Mouse (Mus musculus) MEL (cell line): ENCODE results near the gene Dirc2.

Experiments used
- CTCF ChIP-seq, 3 experiments: IDR thresholded peaks in 2 of 3; conservative IDR thresholded peaks in 1 of 3; 2 replicates each; pipeline ENCODE4 v1.5.1; 2011 to 2012; ENCODE audit warnings: low read length in 3 of 3, low read depth in 2 of 3, mild to moderate bottlenecking in 2 of 3, improper control_type of control experiment in 1 of 3, inconsistent platforms in 1 of 3, mixed read lengths in 1 of 3, moderate library complexity in 1 of 3; ENCODE audit not compliant: control insufficient read depth in 1 of 3, insufficient read depth in 1 of 3, poor library complexity in 1 of 3, severe bottlenecking in 1 of 3
- E2F4 ChIP-seq: IDR thresholded peaks from 2 replicates; pipeline ENCODE4 v1.6.1; 2011; ENCODE audit warnings: low read depth, low read length, improper control_type of control experiment, borderline replicate concordance
- GABPA ChIP-seq: IDR thresholded peaks from 2 replicates; pipeline ENCODE4 v1.6.1; 2012; ENCODE audit warnings: low read depth, mild to moderate bottlenecking, inconsistent platforms, low read length, improper control_type of control experiment, moderate library complexity
- NRF1 ChIP-seq: IDR thresholded peaks from 2 replicates; pipeline ENCODE4 v1.6.1; 2014; ENCODE audit warnings: low read depth, mild to moderate bottlenecking, inconsistent platforms, low read length, improper control_type of control experiment, moderate library complexity; ENCODE audit not compliant: poor library complexity, insufficient read depth, severe bottlenecking
- POLR2A ChIP-seq, 2 experiments: IDR thresholded peaks; 2 replicates each; pipeline ENCODE4 v1.6.1; 2011 to 2012; ENCODE audit warnings: low read length in 2 of 2, mild to moderate bottlenecking in 2 of 2, control low read depth in 1 of 2, improper control_type of control experiment in 1 of 2, low read depth in 1 of 2, moderate library complexity in 1 of 2; ENCODE audit not compliant: control insufficient read depth in 1 of 2, insufficient read depth in 1 of 2, poor library complexity in 1 of 2
- ZNF384 ChIP-seq: IDR thresholded peaks from 2 replicates; pipeline ENCODE4 v1.6.1; 2012; ENCODE audit warnings: low read depth, mild to moderate bottlenecking, inconsistent platforms, low read length, improper control_type of control experiment

DNA sequence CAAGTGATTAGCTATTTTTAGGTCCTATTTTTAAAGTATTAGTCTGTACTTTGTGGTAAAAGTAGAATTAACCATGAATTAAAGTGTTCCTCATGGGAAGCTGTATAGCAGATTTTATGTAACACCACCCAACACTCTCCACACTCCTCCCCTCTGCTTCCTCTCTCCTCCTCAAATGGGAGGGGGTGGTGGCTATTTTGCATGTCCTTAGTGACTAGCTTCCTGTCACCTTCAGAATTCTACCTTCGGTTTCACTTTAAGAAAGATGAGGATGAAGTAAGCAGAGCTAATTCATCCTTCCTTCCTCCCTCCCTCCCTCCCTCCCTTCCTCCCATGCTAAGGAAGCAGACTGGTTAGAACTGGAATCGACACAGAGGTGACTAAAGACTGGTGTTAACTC is 73.1 kb downstream of the Dirc2 start:
- TF ChIP-seq CTCF (IDR thresholded peaks at IDR 0.05 in 2 of 3, conservative IDR thresholded peaks at IDR 0.05 in 1 of 3; ENCODE audit: control insufficient read depth in 1 of 3, insufficient read depth in 1 of 3, low read depth in 2 of 3, low read length in 3 of 3, poor library complexity in 1 of 3, severe bottlenecking in 1 of 3) = no peak
- no peak for TF ChIP-seq GABPA
- TF ChIP-seq POLR2A (IDR thresholded peaks at IDR 0.05; ENCODE audit: control insufficient read depth in 1 of 2, insufficient read depth in 1 of 2, low read depth in 1 of 2, low read length in 2 of 2, poor library complexity in 1 of 2) = no peak
- TF ChIP-seq E2F4 = no peak
- TF ChIP-seq NRF1 = no peak
- no peak for TF ChIP-seq ZNF384
